Mouse (Mus musculus) heart, adult 9 months (tissue): ENCODE results near the gene Eps15.

Experiments used
- DNase-seq, 2 experiments: peaks; one replicate each; pipeline ENCODE4 v3.0.0; 2022; ENCODE audit warnings: low spot score in 2 of 2

Eps15 gene

DNA sequence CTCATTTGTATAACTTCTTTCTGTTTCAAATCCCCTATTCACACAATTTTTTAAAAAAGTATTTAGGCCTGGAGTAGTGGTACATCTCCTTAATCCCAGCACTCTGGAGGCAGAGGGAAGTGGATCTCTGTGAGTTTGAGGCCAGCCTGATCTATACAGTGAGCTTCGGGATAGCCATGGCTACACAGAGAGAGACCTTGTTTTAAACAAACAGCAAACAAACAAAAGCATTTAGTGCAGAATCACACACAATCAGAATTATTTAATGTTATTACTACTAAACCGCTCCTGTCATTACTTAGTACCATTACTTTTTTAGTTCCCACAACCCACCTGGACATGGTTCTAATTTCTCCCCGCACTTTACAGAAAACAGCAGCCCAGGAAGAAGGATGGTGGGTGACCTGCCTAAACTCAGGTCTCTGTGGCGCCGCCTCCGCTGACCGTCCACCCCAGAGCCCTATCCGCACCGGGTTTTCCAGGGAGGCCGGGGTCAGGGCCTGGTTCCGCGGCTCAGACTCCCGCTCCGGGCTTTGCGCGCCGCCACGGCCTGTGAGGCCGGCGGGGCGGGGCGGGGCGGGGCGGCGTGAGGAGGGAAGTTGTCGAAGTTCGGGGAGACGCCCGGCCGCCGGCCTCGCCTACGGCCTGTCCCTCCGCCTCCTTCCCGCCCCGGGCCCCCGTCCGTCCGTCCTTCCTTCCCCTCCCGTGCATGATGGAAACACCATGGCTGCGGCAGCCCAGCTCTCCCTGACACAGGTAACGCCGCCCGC is at the start of gene Eps15:
Gene Eps15, plus strand, starts transcription at position 580 of the 770 bp plus-strand sequence.
- DNase-seq = peak; percentile 92 to 93

GRCm38 (mm10) chr4:109234185-109234584 is 45.9 kb upstream of the Eps15 start, which contains the start of gene Calr4:
Gene Calr4, plus strand, starts transcription at chr4:109234485.
- DNase-seq = no peak

DNA sequence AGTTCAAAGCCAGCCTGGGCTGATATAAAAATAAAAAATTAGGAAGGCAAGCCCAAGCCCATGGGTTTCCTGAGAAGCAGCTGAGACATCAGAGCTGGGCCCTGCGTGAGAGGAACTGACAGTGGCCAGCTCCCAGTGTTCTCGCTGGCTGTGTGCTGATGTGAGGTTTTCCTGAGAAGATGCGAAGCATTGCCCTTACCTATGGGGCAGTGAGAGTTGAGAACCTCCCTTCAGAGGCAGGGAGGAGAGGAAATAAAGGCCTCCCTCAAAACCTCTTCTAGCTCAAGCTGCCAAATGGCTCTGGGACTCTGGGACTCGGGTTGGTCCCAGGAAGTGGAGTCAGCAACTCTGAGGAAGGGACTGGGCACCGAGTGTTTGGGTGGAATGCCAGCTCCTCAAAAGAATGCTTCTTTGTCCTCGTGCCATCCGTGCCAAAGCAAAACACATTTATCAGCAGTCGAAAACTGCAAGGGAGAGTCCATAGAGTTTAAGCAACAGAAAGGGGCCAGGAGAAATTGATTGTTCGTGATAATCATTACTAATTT is 45.2 kb upstream of the Eps15 start:
- DNase-seq = no peak

DNA sequence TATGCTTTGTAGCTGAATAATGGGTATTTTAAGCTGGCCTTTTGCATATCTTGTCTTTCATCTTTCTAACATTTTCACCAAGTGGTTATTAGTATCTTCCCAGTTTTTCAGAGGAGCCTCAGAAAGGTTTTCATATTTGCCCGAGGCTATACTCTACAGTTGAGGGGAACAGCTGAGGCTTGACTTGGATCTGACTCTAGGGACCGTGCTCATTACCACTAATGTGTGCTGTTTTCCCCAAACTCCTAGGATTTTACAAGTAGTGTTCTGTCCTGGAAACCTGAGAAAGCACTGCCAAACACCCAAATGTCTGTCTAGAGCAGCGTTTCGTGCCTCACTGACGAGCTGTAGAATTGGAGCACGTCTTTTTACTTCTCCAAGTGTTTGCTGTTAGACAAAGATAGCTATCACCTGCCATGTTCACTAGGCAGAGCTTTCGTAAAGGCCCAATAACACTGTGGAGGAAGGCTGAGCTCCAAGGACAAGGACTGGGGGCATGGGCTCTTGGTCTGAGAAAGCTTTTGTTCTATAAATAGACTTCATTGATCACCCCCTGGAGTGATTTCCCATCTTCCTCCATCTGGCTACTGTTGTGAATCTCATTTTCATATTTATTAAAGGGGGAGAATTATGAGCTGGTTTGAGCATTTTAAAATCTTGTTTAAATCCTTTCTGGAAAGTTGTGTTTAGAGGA is 43.7 kb upstream of the Eps15 start:
- DNase-seq = no peak

DNA sequence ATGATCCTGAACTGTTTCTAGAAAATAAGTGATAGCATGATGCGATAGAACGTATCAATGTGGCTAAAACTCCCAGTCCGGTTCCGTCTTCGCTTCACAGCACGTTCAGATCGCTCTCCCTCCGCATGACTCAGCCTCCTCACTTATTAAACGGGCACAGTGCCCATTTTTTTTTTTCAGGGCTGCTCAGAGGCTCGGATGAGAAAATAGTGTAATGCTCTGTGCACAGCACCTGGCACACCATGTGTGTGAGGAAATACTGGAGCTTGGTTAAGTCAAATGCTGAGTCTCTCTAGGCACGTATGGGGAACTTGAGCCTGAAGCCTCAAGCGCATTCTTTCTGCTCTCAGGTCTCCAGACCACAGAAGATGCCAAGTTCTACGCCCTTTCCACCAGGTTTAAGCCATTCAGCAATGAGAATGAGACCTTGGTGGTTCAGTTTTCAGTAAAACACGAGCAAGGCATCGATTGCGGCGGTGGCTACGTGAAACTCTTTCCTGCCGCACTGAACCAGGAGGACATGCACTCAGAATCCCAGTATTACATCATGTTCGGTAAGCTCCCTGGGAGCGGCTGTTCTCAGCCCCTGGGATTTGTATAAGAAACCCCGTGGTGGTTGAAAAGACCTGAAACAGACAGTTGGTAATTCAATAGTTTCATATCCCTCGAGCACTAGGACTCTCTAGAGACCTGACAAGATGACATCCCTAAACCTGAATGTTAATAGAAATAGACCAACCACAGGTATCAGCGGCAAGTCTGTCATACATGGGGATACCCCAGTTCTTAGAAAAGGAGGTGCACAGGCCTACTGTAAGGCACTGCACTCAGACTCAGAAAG is 41.4 kb upstream of the Eps15 start:
- peak in 1 of 2 experiments; percentile 54 for DNase-seq

DNA sequence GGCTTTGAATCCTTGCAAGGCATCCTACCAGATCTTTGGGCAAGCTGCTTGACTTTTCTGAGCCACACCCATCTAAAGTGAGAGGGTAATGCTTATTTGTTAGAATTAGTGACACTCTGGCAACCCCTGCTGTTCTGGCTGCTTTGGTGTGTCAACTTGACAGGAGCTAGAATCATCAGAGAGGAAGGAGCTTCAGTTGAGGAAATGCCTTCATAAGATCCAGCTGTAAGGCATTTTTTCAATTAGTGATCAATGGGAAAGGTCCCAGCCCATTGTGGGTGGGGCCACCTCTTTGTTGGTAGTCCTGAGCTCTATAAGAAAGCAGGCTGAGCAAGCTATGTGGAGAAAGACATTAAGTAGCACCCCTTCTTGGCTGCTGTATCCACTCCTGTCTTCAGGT is 38.8 kb upstream of the Eps15 start:
- peak in 1 of 2 experiments; percentile 29 for DNase-seq

- DNase-seq = peak; percentile 79 to 82
Observed at GRCm38 (mm10) chr4:109241934-109242333, 38.1 kb upstream of the Eps15 start.

DNA sequence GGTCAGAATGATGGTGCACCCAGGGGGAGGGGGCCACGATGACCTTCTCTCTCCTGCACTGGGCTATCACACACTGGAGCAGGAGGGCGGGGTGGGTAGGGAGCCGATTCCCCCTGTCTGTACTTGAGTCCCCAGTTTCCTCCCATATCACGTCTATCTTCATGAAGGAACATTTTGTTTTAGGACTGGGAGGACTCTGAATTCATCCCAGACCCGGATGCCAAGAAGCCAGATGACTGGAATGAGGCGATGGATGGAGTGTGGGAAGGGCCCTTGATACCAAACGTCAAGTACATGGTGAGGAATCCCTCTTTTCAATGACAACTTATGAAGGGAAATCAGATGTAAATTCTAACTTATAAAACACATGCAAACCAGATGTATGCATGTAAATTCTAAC is 35.6 kb upstream of the Eps15 start:
- peak in 1 of 2 experiments; percentile 61 for DNase-seq

DNA sequence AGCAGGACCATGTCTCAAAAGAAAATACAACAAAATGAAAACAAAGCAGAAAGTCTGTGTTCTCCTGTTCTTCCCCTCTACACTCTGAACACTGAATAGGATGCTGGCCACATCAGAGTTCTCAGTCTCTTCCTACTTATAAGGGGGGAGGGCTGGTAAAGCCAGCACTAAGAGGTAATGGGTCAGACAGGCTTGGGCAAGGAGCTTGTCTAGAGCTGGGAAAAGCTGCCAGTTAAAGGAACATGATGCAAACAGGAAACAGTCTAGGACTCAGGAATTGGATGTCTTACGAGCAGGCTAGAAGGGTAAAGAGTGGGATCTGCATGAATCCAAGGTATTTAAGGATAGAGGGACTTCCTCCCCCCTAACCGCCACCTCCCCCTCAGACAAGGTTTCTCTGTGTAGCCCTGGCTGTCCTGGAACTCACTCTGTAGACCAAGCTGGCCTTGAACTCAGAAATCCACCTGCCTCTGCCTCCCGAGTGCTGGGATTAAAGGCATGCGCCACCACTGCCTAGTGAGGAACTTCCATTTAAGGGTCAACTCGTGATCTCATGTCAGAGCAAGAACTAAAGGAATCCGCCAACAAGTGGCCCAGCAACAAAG is 35.0 kb upstream of the Eps15 start:
- no peak for DNase-seq

DNA sequence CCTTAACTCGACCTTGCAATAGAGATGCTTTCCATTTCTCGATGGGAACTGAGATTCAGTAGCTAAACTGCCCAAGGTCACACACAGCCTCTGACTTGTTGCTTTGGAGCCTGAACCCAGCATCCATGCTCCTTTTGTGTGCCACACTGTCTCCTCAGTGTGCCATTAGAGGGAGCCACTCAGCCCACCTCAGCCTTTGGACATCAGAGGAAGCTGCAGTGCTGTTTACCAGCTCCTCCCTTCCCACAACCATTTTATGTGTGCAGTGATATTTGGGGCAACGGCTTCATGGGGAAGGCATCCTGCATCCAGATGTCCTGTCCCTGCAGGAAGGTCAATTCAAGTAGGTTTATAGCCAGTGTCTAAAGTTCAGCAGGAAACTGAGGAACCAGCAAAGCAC is 28.5 kb upstream of the Eps15 start:
- DNase-seq = no peak

DNA sequence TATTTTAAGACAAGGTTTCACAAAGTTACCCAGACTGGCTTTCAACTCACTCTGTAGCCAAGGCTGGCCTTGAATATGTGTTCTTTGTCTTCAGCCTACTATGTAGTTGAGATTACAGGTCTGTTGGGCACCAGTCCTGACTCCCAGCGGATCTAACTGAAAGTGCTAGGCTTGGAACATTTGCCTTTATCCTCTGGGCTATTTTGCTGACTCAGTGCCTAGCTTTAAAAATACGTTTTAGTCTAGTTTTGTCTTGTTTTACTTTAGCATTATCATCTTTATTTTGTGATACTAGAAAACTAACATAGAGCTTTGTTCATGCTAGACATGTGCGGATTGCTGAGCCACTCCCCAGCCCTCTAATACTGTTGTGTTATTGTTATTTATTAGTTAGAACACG is 27.9 kb upstream of the Eps15 start:
- DNase-seq = no peak

GRCm38 (mm10) chr4:109253664-109254151 is 26.4 kb upstream of the Eps15 start:
- peak; percentile 35 to 57 for DNase-seq

DNA sequence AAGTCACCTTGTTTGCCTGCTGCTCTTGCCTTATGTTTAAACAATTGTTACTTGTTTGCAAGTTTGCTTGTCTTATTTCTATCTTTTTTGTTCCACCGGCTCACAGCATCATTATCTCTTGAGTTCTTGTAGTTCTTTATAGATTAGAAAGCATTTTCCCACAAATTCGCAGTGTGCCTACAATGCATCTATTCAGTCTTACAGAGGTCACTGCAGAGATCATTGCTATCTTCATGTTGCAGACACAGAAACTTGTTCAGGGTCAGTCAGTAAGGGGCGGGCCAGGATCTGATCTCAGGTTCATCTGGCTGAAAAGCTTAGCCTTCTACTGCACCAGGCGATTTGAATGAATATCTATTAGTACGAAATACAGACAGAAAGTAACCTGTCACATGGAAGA is 25.6 kb upstream of the Eps15 start:
- DNase-seq = no peak

DNA sequence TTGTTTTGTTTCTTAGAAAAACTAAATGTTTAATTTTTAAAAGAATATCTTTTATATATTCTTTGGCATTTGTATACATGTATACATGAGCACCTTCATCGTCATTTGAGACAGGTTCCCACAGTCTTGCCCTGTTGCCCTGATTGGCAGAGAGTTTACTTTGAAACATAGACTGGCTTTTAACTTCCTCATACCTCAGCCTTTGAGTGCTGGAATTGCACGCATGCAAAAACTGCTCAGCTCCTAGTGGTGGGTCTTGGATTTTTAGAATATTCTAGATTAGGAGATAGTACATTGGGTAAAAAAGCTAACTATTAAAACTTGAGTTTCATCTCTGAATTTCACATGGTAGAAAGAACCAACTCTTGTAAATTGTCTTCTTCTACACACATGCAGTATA is 24.7 kb upstream of the Eps15 start:
- DNase-seq = no peak

- no peak for DNase-seq
Observed at GRCm38 (mm10) chr4:109255727-109256417, 24.2 kb upstream of the Eps15 start.

GRCm38 (mm10) chr4:109256791-109257190 is 23.3 kb upstream of the Eps15 start:
- no peak for DNase-seq

DNA sequence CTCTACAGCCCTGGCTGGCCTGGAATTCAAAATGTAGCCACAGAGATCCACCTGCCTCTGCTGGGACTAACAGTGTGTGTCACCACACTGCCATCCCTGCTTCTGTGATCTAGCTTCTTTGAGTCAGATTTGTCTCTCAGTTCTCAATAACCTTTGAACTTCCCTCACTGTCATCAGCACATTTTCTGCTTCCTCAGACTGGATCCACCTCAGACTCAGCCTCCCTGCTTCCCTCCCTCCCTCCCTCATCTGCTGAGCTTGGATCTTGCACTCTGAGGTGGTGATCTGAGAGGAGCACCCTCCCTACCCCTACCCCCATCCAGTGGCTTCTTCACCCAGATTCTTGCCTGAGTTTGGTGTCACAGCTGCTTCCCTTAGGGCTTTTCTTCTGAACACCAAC is 22.4 kb upstream of the Eps15 start:
- no peak for DNase-seq

- no peak for DNase-seq
Observed at GRCm38 (mm10) chr4:109262068-109262467, 18.0 kb upstream of the Eps15 start.

DNA sequence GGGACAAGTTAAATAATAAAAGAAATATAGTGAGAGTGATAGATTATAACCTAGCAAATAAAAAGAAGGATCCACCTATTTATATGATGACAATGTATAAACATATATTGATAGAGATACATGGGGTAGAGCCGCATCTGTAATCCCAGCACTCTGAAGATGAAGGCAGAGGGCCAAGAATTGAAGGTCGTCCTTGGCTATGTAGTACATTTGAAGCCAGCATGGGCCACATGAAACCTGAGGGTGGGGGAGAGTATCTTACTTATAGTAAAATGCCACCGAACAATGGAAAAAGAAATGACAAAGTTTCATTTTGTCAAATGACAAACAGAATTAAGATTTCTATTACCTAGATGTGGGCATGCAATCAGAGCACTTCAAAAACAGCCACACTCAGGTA is 14.0 kb upstream of the Eps15 start:
- DNase-seq = no peak

- no peak for DNase-seq
Observed at GRCm38 (mm10) chr4:109266744-109267143, 13.3 kb upstream of the Eps15 start.

- no peak for DNase-seq
Observed at GRCm38 (mm10) chr4:109267452-109267851, 12.6 kb upstream of the Eps15 start.
